Mouse (Mus musculus): Measurements from ENCODE around the gene Tlr9.

Gene Tlr9

DNA sequence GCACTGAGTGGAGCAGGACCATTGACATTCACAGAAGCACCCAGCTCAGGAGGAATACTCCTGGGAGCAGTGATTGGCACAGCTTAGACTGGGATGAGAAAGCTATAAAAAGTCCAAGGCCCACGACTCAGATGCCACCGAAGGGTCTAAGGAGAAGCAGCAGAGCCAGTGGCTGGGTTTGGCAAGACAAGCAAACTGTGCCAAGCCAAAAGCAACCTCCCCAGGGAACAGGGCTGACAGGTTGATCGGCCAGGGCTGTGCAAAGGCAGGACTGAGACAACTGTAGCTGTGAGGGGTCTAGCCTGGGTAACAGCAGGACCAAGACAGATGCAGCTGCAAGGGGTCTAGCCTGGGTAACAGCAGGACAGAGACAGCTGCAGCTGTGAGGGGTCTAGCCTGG, 10.6 kb downstream of the Tlr9 start:
- no peak for DNase-seq (ENCODE audit: low read depth)

DNA sequence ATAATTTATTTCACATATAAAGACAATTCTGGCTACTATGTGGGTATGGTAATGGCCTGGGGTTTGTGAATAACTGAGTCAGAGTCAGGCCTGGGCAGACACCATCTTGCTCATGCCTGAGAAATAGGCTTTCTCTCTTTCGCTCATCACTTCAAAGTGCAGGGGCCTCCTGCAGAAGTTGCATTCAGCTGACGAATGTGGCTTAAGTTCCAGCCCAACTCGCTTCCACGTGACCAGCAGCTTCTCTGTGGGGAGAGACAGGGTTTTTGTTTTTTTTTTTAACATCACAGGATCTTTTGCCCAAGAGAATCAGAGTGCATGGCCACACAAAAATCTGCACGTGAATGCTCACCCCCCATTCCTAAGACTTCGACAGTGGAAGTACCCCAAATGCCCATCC, 11.6 kb downstream of the Tlr9 start:
- DNase-seq (ENCODE audit: low read depth) = no peak

DNA sequence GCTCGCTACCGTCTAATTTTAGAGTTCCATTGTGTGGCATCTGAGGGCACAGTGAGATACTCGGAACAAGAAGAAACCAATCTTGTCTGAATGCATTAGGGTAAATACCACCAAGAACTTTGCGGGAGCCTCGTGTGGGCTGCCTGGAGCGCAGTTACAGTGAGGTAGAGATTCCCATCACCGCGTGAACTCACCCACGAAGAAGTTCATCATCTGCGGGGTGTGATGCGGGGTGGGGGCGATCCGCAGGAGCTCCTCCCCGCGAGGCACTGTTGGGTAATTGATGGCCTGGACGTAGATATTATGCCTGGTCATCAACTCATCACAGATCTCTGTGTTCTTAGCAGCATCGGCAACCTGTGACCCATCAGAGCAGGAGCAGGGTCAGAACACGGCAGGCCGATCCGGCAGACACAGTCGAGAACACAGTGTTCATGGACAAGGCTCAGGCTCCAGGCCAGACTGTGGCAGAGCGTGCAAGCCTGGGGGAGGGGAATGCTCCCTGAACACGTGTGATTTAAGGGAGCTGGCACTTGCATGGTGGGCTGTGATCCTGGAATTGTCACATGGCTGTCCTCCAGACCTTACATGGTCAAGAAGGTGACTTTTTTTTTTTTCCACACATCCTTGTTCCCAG, 12.9 kb downstream of the Tlr9 start:
- no peak for DNase-seq (ENCODE audit: low read depth)

- DNase-seq (ENCODE audit: low read depth) = no peak
Measured at GRCm38 (mm10) chr9:106236156-106236817, 13.9 kb downstream of the Tlr9 start.

DNA sequence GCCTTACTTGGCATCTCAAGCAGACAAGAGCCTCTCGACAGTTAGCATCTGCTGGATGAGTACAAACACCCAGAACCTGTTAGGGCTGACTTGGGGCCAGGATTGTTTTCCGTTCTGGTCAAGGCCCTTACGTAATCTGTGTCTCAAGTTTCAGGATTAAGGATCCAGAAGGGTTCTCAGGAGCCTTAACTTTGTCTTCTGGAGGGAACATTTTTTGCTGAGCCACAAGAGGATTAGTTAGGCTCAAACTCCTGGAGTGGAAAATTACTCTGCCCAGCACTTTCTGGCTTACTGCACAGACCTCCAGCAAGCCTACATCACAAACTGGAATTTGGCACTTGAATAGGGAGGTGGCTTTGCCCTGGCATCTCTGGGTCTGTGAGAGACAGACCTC, 14.4 kb downstream of the Tlr9 start:
- DNase-seq (ENCODE audit: low read depth) = no peak

DNA sequence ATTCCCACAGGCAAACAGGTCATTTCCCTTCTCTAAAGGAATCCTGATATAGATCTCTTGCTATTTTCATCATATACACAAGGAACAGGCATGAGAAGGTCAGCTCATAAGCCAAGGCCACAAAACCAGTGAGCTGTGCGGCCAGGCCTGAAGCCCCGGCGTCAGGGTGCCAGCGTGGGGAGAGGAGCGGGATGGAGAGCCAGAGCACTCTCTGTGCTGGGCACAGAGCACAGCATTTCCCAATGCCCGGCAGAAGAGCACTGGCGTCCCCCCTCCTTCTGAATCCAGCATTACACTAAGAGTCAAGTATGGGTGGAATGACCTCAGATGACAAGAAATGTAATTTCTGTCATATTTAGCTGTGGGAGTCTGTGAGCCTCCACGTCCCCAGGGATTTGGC, 15.0 kb downstream of the Tlr9 start:
- DNase-seq (ENCODE audit: low read depth) = no peak

DNA sequence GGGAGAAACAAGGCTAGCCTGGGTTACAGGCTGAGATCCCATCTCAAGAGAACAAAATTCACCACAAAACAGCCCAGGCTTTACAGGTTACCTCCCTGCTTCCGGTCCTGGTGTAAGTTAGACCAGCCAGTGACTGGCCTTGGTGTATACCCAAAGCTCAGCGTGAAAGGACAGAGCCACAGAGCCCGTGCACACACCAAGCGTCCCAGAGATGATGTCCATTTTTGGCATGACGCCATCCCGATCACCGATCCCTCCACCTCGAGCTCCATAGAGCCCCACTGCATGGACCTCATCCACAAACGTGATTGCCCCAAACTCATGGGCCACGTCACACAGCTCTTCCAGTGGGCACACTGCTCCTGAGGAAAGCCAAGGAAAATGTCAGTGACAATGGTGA, 15.5 kb downstream of the Tlr9 start:
- DNase-seq (ENCODE audit: low read depth) = no peak

- DNase-seq (ENCODE audit: low read depth) = no peak
Measured at GRCm38 (mm10) chr9:106241541-106242164, 19.3 kb downstream of the Tlr9 start.

- no peak for DNase-seq (ENCODE audit: low read depth)
Measured at GRCm38 (mm10) chr9:106242813-106243488, 20.6 kb downstream of the Tlr9 start.

- DNase-seq (ENCODE audit: low read depth) = no peak
Measured at GRCm38 (mm10) chr9:106249550-106249949, 27.2 kb downstream of the Tlr9 start.

DNA sequence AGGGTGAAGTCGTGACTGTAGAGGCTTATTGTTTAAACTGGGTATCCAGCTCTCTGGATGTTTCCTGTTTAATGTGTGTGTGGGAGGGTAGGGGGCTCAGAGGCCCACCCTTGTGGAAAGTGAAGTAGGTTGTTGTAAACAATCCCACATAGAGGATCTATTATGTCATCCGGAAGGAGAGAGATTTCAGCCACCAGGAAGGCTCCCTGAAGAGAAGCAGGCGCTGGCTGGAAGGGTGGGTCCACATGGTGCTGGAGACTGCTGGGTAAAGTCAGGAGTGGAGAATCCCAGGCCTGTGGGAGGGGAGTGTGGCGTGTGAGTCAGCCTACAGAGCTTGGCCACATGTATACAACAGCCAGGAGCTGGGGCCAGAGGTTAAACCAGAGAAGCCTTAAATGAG, 27.8 kb downstream of the Tlr9 start:
- no peak for DNase-seq (ENCODE audit: low read depth)

DNA sequence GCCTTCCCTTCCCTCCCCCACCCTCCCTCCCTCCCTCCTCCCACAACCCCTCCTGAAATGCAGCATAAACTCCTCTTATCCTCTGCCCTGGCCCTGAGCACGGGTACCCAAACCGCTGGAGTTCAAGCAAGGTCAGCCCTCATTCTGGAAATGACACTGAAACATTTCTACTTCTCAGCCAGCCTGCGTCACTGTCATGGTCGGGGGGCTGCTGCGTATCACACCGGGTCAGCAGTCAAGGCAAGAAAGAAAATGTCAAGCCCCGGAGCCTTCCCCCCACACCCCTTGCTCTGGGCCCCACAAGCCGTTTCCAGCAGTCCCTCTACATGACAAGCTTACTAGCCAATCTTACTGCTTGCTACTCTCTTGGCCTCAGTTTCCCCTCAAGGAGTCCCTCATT, 28.7 kb downstream of the Tlr9 start:
- no peak for DNase-seq (ENCODE audit: low read depth)

- DNase-seq (ENCODE audit: low read depth) = no peak
Measured at GRCm38 (mm10) chr9:106254001-106254400, 31.6 kb downstream of the Tlr9 start.

- DNase-seq (ENCODE audit: low read depth) = no peak
Measured at GRCm38 (mm10) chr9:106258412-106258811, 36.0 kb downstream of the Tlr9 start.

- DNase-seq (ENCODE audit: low read depth) = no peak
Measured at GRCm38 (mm10) chr9:106258990-106259389, 36.6 kb downstream of the Tlr9 start.

DNA sequence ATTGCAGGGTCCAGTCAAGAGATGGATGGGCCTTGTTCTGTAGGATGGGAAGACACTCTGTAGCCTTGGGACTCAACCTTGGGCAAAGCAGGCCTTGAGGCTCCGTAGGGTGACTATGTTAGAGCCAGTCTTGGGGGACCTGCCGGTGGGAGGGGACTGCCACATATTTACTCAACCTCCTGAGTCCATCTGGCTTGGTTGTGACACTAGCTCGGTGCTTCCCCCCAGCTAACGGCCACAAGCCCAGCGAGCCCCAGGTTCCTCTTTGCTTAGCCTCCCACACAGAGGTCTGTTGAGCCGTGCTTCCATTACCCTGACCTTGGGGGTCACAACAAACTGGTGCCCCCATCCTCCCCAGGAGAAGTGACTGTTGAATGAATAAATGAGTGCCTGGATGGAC, 38.7 kb downstream of the Tlr9 start:
- DNase-seq (ENCODE audit: low read depth) = no peak

DNA sequence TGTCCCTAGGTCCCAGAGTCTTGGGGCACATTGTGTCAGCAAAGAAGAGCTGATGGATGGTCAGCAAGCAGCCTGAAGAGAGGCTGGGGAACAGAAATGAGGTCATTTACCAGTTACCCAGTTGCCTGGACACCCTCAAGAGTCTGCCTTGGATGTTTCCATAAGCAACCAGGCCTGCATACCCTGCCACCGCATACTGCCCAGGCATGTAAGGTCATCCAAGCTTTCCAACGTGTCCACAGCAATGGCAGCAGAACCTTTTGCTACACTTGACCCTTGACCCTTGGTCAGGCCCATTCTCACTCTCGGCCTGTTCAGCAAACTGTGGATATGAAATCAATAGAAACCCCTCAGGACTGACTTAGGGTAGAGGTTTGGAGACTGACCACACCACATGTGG, 39.1 kb downstream of the Tlr9 start:
- DNase-seq (ENCODE audit: low read depth) = no peak

- DNase-seq (ENCODE audit: low read depth) = no peak
Measured at GRCm38 (mm10) chr9:106262075-106262474, 39.7 kb downstream of the Tlr9 start.

DNA sequence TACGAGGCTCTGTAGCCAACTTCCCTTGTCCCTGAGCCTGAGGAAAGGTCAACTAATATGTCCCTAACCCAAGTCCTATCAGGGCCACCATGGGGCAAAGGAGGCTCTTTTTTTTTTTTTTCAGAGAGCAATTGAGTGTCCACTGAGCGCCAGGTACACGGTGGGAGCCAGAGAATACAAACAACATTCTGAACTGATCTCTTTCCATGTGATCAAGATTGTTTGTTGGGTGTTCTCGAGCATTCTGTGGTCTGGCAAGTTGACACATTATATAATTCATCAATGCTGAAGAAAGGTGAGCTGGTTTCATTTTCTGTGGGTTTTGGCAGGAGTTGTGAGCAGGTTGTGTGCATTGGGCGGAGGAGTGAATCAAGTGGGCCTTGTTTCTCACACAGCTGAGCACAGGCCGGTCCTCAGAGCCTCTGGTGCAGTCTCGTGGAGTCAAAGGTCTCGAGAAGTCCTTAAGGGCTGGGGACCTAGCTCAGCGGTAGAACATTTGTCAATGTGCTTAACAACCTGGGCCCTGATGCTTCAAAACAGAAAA, 41.1 kb downstream of the Tlr9 start:
- DNase-seq (ENCODE audit: low read depth) = no peak

- DNase-seq (ENCODE audit: low read depth) = no peak
Measured at GRCm38 (mm10) chr9:106265358-106266075, 43.1 kb downstream of the Tlr9 start.

DNA sequence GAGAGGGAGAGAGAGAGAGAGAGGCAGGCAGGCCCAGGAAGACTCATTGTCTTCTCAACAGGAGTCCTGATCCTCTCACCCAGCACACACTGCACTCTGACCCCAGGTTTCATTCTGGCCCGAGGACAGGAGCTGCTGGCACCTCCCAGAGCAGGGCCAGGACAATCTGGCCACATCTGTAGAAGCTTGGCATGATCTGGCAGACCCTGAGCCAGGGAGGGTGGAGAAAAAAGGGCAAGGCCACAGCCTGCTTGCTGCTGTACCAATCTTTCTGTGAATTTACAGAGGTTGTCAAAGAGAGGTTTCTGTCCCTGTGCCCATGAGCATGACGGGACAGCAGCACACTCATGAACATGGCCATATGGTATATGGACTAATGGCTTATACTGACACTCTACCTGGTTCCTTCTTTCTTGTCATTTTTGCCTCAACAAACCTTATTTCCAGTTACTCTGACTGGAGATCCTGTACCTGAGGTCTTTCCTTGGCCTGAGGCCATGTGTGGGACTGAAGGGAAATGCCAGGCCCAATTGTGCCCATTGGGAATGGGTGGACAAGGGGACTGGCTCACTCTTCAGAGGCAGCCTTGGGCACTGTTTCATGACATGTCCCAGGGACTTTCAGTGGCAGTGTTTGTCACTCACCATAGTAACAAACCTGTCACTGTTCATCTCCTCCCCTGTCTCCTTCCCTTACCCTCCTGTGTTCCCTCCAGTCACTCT, 44.7 kb downstream of the Tlr9 start:
- no peak for DNase-seq (ENCODE audit: low read depth)

Data from c-Kit-positive CD71-positive TER-119-negative erythroid progenitor cells, embryonic 14.5 days (primary cell).